Mouse (Mus musculus): ENCODE results near the gene Racgap1.

- no peak for TF ChIP-seq CTCF (IDR thresholded peaks at IDR 0.05; ENCODE audit: low read depth)
- TF ChIP-seq EP300 (IDR thresholded peaks at IDR 0.05; ENCODE audit: low read depth) = no peak
These were observed 20.3 kb upstream of the Racgap1 start for GRCm38 (mm10) chr15:99671783-99672182.

All from liver, postnatal 0 days (tissue).